Mouse (Mus musculus) hindbrain, embryonic 15.5 days (tissue): ENCODE results near the gene Zswim9. TPM values are rescaled to one million over a fixed set of nuclear protein-coding genes. Genes with fewer than 3 reads are reported as not detected.

ENCODE experiments used
- ATAC-seq: fragments of 200-750 bp; cut with Nextera tagmentation; 2 replicates; pipeline ENCODE4 v1.8.0; 2017; ENCODE audit warnings: low read depth, moderate number of reproducible peaks, moderate TSS enrichment; ENCODE audit not compliant: low FRiP score
- H3K27ac ChIP-seq: fragments of 300-500 bp; sonication (generic); replicated peaks from 2 replicates; pipeline ENCODE4 v1.5.1; 2015; ENCODE audit warnings: mild to moderate bottlenecking, inconsistent platforms
- H3K27me3 ChIP-seq: fragments of 300-500 bp; sonication (generic); 2 replicates; pipeline ENCODE4 v1.6.1; 2015; ENCODE audit warnings: control low read depth, inconsistent platforms
- H3K36me3 ChIP-seq: fragments of 300-500 bp; sonication (generic); 2 replicates; pipeline ENCODE4 v1.6.1; 2015; ENCODE audit warnings: control low read depth, inconsistent platforms
- H3K4me1 ChIP-seq: fragments of 300-500 bp; sonication (generic); replicated peaks from 2 replicates; pipeline ENCODE4 v1.6.1; 2015; ENCODE audit warnings: control low read depth, inconsistent platforms
- H3K4me2 ChIP-seq: fragments of 300-500 bp; sonication (generic); 2 replicates; pipeline ENCODE4 v1.6.1; 2015; ENCODE audit warnings: moderate library complexity, mild to moderate bottlenecking, inconsistent platforms
- H3K4me3 ChIP-seq: fragments of 300-500 bp; sonication (generic); 2 replicates; pipeline ENCODE4 v1.5.1; 2015; ENCODE audit warnings: mild to moderate bottlenecking, inconsistent platforms
- H3K9ac ChIP-seq: fragments of 300-500 bp; sonication (generic); 2 replicates; pipeline ENCODE4 v1.6.1; 2015; ENCODE audit warnings: inconsistent platforms
- H3K9me3 ChIP-seq: fragments of 300-500 bp; sonication (generic); 2 replicates; pipeline ENCODE4 v1.6.1; 2016; ENCODE audit warnings: control low read depth, inconsistent platforms
- WGBS: fragments of 180-500 bp; shearing (Covaris S2); methylation state at CpG from one replicate; pipeline ENCODE4 v1.1.7; 2015; 5-methylcytosine and 5-hydroxymethylcytosine counted together
- polyA plus RNA-seq: library from polyadenylated mRNA; unstranded; fragments of >200 nt; fragmentation: Nextera tagmentation; extraction: Ambion mirVana; gene quantifications from 2 replicates; pipeline ENCODE4 v1.2.1, GENCODE M21; 2015

The Zswim9 gene
- polyA plus RNA-seq, 1 experiment from 2014 or later = 11.8 TPM

DNA sequence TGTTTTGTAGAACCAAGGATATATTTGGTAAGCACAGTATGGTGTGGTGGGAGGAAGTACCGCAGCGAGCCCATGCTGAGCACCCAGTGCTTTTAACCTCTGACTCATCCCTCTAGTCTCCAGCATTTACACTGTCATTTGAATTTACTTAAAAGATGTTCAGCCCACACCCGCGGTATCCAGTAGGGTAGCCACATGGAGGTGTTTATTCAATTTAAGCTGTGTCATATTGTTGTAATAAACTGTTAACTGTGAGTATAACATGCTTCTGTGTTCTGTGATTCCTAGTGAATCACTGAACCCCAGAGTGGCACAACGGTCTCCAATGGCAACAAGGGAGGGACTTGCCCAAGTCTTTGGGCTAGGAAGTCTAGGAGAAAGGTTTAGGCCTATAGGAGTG, 14.7 kb downstream of the Zswim9 start:
- no peaks in the 10 kb centered on the region for H3K4me1 ChIP-seq
- H3K9me3 ChIP-seq = no peaks in the 10 kb centered on the region
- ATAC-seq = no peak
- H3K27ac ChIP-seq = no peak overlapping the region
- no peaks in the 10 kb centered on the region for H3K27me3 ChIP-seq
- no peak overlapping the region for H3K4me2 ChIP-seq
- 0 out of 2 replicates have a peak, but pooled peaks cover 2% of the 10 kb centered on the region for H3K36me3 ChIP-seq
- no peak overlapping the region for H3K9ac ChIP-seq
- 78% methylated on average over 5 of the region's 5 CpGs for WGBS
- H3K4me3 ChIP-seq = no peak overlapping the region

DNA sequence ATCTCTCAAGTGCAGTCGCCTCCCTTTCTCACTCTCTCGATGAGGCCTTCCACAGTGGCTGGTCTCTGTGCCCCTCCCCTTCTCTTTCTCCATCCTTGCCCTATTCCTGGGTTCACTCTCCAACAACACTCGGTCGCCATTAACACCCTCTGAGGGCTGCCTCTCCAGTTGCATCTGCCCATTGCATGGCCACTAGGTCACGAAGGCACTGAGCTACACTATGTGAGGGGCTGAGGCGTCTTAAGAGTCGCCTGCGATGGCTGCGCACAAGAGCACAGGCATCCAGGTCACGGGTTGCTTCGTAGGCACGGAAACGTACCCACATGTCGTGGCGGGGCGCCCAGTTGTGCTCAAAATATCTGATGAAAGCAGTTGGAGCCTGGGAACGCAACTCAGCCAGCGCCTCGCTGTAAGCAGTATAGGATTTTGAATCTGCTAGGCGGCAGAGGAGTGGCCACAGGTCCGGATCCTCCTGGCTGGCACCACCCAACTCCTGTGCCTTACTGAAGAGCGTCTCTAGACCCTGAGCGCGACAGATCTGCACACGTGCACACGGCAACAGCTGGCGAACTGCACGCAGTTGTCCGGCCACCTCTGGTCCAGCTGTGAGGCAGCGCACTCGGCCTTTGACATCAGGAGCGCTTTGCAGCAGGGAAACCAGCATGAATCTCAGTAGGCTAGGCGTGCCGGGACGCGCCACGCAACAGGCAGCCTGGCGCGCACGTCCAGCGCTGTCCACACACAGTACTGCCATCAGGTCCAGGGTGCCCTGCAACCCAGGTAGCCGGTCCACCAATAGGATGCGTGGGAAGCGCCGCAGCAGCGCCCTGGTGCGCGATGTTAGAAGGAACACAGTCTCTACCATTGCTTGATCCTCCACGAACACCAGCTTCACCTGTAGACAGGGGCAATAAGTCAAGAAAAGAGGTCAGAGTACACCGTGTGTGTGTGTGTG, 17.5 kb downstream of the Zswim9 start:
- no peak overlapping the region for H3K27ac ChIP-seq
- no peak overlapping the region for H3K4me3 ChIP-seq
- ATAC-seq = 0 out of 2 replicates have a peak, but pooled peaks have one; percentile 31
- no peak overlapping the region for H3K9ac ChIP-seq
- H3K36me3 ChIP-seq = 0 out of 2 replicates have a peak, but pooled peaks cover 3% of the 10 kb centered on the region
- H3K27me3 ChIP-seq = no peaks in the 10 kb centered on the region
- no peaks in the 10 kb centered on the region for H3K4me1 ChIP-seq
- 52% methylated on average over 50 of the region's 50 CpGs for WGBS
- H3K4me2 ChIP-seq = no peak overlapping the region
- no peaks in the 10 kb centered on the region for H3K9me3 ChIP-seq

DNA sequence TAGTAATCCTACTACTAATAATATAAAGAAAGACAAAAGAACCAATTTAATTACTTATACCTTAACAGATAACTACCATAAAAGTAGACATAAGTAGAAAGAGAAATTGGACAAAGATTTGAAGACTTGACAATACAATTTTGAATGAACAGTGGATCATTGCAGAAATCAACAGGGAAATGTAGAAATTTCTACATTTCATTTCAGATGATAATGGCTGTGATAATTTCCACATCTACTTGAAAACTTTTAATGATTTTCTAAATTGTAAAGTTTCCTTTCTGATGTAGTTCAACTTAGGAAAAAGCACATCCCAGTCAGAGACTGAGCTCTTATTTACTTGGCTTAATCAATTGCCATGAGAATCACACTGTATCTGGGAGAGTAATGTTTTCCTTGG, 65.8 kb downstream of the Zswim9 start, which contains the start of gene Vmn1r89:
Gene Vmn1r89 (plus strand): TSS at position 301 of the 400 bp plus-strand sequence.
- no peak within 1 kb of the TSS for H3K4me3 ChIP-seq
- H3K9me3 ChIP-seq = no peaks in the 10 kb centered on the region
- no peak within 1 kb of the TSS for H3K4me2 ChIP-seq
- H3K4me1 ChIP-seq = no peaks in the 10 kb centered on the region
- no peaks in the 10 kb centered on the region for H3K27me3 ChIP-seq
- no peak within 1 kb of the TSS for H3K9ac ChIP-seq
- H3K36me3 ChIP-seq = no peaks in the 10 kb centered on the region
- no peak for ATAC-seq
- H3K27ac ChIP-seq = no peak within 1 kb of the TSS

Other genes starting within 250 kb of the Zswim9 start
- gene Chmp2a, start 243.9 kb downstream of the Zswim9 start, polyA plus RNA-seq = 170 and 171 TPM in 2 replicates
- 162 and 163 TPM in 2 replicates for gene Ube2m, start 240.4 kb downstream of the Zswim9 start, polyA plus RNA-seq
- 9.0 and 9.3 TPM in 2 replicates for gene Mzf1, start 224.0 kb downstream of the Zswim9 start, polyA plus RNA-seq
- 0.13 and 0.14 TPM in 2 replicates for gene Vmn1r85, start 183.5 kb downstream of the Zswim9 start, polyA plus RNA-seq
- 0.03 TPM in 1 of 2 replicates, not detected in the other for gene Vmn1r86, start 158.8 kb downstream of the Zswim9 start, polyA plus RNA-seq
- not detected in 2 replicates for gene Vmn1r87, start 138.6 kb downstream of the Zswim9 start, polyA plus RNA-seq
- gene Vmn1r88, start 119.2 kb downstream of the Zswim9 start, polyA plus RNA-seq = not detected in 2 replicates
- gene Vmn1r89, start 65.7 kb downstream of the Zswim9 start, polyA plus RNA-seq = not detected in 2 replicates
- 38.2 and 41.1 TPM in 2 replicates for gene Lig1, start 1.4 kb downstream of the Zswim9 start, polyA plus RNA-seq
- 0.48 and 0.64 TPM in 2 replicates for gene Pla2g4c, start 45.9 kb upstream of the Zswim9 start, polyA plus RNA-seq
- gene Cabp5, start 119.4 kb upstream of the Zswim9 start, polyA plus RNA-seq = 0.09 TPM in 2 replicates
- not detected in 2 replicates for gene Bsph1, start 172.1 kb upstream of the Zswim9 start, polyA plus RNA-seq